In the genomic region with DNA sequence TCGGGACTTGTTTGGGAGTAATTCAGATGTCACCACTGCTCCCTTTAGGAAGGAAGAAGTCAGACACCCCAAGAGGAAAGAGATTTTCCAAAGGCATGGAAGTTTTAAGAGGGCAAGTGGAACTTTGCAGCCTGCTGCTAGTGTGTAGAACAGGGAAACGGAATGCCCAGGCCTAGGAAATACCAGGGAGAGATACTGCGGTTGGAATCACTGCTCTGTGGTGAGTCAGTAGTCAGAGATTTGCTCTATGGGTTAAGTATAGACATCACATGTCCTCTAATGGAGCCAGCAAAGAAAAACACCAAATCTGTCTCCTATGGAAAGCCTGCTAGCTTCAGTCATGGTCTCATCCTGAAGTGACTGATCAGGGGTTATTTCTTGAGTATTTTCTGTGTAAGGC, we compare ENCODE assay signal across 25 mouse cellular contexts. TPM values are rescaled to one million over a fixed set of nuclear protein-coding genes. Genes with fewer than 3 reads are reported as not detected.
"Had no signal": no experiment of that assay in that cellular context is flagged by ENCODE, and none has a peak within 500 bp of the region (broad histone marks: within the 10 kb centered on the region; RNA-seq: fewer than 3 reads in every experiment).

No protein-coding gene starts in this region.

- H3K4me1 ChIP-seq: lung, embryonic 15.5 days; midbrain, embryonic 12.5 days; neural tube, embryonic 13.5 days; neural tube, embryonic 15.5 days had no signal

- ATAC-seq: liver, postnatal 0 days; lung, postnatal 0 days; midbrain, embryonic 16.5 days had no signal

- DNase-seq: liver, postnatal 0 days; lung, adult 2 months; lung, postnatal 14 days; lung, postnatal 36 days; midbrain, embryonic 14.5 days; retina, postnatal 1 day; right cerebral cortex, adult 18-20 months; right cerebral cortex, postnatal 25 days; right cerebral cortex, postnatal 4 days; spleen, adult 18-20 months; thymus, adult 2 months; thymus, postnatal 36 days had no signal

- H3K4me2 ChIP-seq: lung, embryonic 15.5 days; midbrain, embryonic 12.5 days; neural tube, embryonic 13.5 days; neural tube, embryonic 15.5 days had no signal

- H3K36me3 ChIP-seq: lung, embryonic 15.5 days; midbrain, embryonic 10.5 days; midbrain, embryonic 12.5 days; neural tube, embryonic 13.5 days; neural tube, embryonic 15.5 days had no signal

- H3K27me3 ChIP-seq: lung, embryonic 15.5 days; midbrain, embryonic 12.5 days; neural tube, embryonic 13.5 days; neural tube, embryonic 15.5 days had no signal

- H3K9ac ChIP-seq: liver, postnatal 0 days; lung, embryonic 15.5 days; midbrain, embryonic 12.5 days; neural tube, embryonic 13.5 days; neural tube, embryonic 15.5 days had no signal

- H3K9me3 ChIP-seq: lung, embryonic 15.5 days; midbrain, embryonic 10.5 days; midbrain, embryonic 12.5 days; neural tube, embryonic 13.5 days; neural tube, embryonic 15.5 days had no signal

- H3K4me3 ChIP-seq: lung, embryonic 15.5 days; midbrain, embryonic 10.5 days; midbrain, embryonic 12.5 days; myocyte; neural tube, embryonic 13.5 days; neural tube, embryonic 15.5 days had no signal

- H3K27ac ChIP-seq: lung, embryonic 15.5 days; midbrain, embryonic 10.5 days; midbrain, embryonic 12.5 days; neural tube, embryonic 13.5 days; neural tube, embryonic 15.5 days had no signal

RNA-seq across cellular contexts. Expression of gene Cdrt4, which starts 10.8 kb away (rescaled TPM):
- total RNA-seq: megakaryocyte, adult 5-6 weeks; megakaryocyte-erythroid progenitor cell, adult 5-6 weeks had no signal
- polyA plus RNA-seq: liver, postnatal 0 days; midbrain, embryonic 10.5 days; midbrain, embryonic 12.5 days; midbrain, embryonic 14.5 days; midbrain, embryonic 16.5 days; myocyte; neural tube, embryonic 11.5 days; neural tube, embryonic 13.5 days; neural tube, embryonic 15.5 days; small intestine, adult 2 months; stomach, embryonic 14.5 days; thymus, adult 2 months had no signal
